Mouse (Mus musculus): ENCODE measurements at regions not wholly inside any gene's neighbourhood (a gene's known extent, or its start where the extent isn't known, plus 50 kb on each side); places are given as distances from the start of the nearest gene placed in this dataset.
"Not testable (repeated sequence)": the region's sequence is repeated elsewhere in the genome, so short reads cannot be mapped to it uniquely, and the experiment has no call there.

GRCm38 (mm10) chr14:52782832-52783231, 287.3 kb upstream of the Olfr1507 start:
- not testable (repeated sequence) for TF ChIP-seq CTCF (IDR thresholded peaks at IDR 0.05; ENCODE audit: control insufficient read depth, insufficient read depth, insufficient replicate concordance, low read depth, low read length); POLR2A (IDR thresholded peaks at IDR 0.05; ENCODE audit: control insufficient read depth, low read depth, low read length)

All from testis, adult 2 months (tissue).